Mouse (Mus musculus) heart, postnatal 10 days (tissue): ENCODE results near the gene Cdk2ap1. TPM values are rescaled to one million over a fixed set of nuclear protein-coding genes. Genes with fewer than 3 reads are reported as not detected.

Experiments used
- DNase-seq, 2 experiments: peaks; one replicate each; pipeline ENCODE4 v3.0.0; 2021
- intact Hi-C: fragments of 180-260 bp; cut with DNase I; formaldehyde crosslinking; loops from one replicate; pipeline ENCODE4 v1.15.1; 2025
- total RNA-seq, 2 experiments: library from RNA; stranded (reverse); gene quantifications; 2 replicates each; pipeline ENCODE4 v1.2.3; 2021

Cdk2ap1 gene
- total RNA-seq, 2 experiments from 2014 or later: 171 to 185 TPM

DNA sequence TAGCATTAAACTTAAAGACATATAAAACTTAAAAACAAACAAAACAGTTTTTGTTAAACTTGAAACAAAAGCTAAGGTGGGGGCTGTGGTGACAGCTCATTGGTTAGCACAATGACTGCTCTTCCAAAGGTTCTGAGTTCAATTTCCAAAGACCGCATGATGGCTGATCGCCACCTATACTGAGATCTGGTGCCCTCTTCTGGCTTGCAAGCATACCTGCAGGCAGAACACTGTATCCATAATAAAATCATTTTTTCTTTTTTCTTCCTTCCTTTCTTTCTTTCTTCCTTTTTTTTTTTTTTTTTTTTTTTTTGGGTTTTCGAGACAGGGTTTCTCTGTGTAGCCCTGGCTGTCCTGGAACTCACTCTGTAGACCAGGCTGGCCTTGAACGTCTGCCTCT lies 63.6 kb downstream of the Cdk2ap1 start:
- peak in 1 of 2 experiments; percentile 37 for DNase-seq
- intact Hi-C loops: loop anchor here (2.0 kb wide), 1 partner anchor 27 kb away; the partner anchor contains the start of gene Mphosph9

DNA sequence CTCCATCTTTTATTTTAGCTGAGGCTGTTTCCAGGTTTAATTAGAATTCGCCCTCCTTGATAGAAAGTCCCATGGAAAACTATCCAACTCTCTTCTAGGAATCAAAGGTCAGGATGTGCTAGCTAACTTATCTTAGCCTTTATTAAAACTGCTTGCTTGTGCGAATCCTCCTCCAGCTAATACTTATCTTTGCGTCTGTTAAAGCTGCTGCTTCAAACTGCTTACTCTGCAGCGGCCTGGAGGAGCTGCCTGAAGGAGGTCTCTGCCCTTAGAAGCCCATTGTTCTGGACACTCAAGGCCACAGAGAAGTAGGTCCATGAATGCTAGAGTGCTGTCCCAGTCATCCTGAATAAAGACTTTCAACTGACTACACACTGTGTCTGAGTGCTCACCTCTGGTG lies 66.4 kb downstream of the Cdk2ap1 start:
- no peak for DNase-seq
- intact Hi-C loops: no loop called here

Other genes starting within 250 kb of the Cdk2ap1 start
- gene Arl6ip4, start 247.0 kb downstream of the Cdk2ap1 start, total RNA-seq: 10 to 100 TPM; 47.9 to 52.7 TPM
- 10 to 100 TPM; 54.2 to 58.3 TPM for gene Pitpnm2, start 113.3 kb downstream of the Cdk2ap1 start, total RNA-seq
- gene Mphosph9, start 35.1 kb downstream of the Cdk2ap1 start, total RNA-seq: 1 to 10 TPM; 6.7 to 7.4 TPM
- gene 2810006K23Rik, start 35.0 kb downstream of the Cdk2ap1 start, total RNA-seq: 10 to 100 TPM in 1 of 2 experiments, 1 to 10 TPM in 1; 9.7 to 10.8 TPM
- 10 to 100 TPM; 69.2 to 77.6 TPM for gene Sbno1, start 62.9 kb upstream of the Cdk2ap1 start, total RNA-seq
- gene Kmt5a, start 76.8 kb upstream of the Cdk2ap1 start, total RNA-seq: 100 to 1,000 TPM; 146 to 153 TPM
- 10 to 100 TPM; 11.0 to 11.4 TPM for gene Rilpl2, start 115.3 kb upstream of the Cdk2ap1 start, total RNA-seq
- gene Snrnp35, start 120.1 kb upstream of the Cdk2ap1 start, total RNA-seq: 10 to 100 TPM; 14.2 to 16.0 TPM
- 100 to 1,000 TPM; 111 to 115 TPM for gene Rilpl1, start 168.3 kb upstream of the Cdk2ap1 start, total RNA-seq
- 100 to 1,000 TPM; 201 to 206 TPM for gene Tmed2, start 177.6 kb upstream of the Cdk2ap1 start, total RNA-seq
- gene Ddx55, start 189.8 kb upstream of the Cdk2ap1 start, total RNA-seq: 1 to 10 TPM; 6.2 to 7.0 TPM
- 10 to 100 TPM; 39.8 to 43.6 TPM for gene Eif2b1, start 216.0 kb upstream of the Cdk2ap1 start, total RNA-seq
- 10 to 100 TPM; 19.0 to 23.5 TPM for gene Gtf2h3, start 216.1 kb upstream of the Cdk2ap1 start, total RNA-seq